Mouse (Mus musculus): ENCODE measurements around the gene Tmem104. TPM values are rescaled to one million over a fixed set of nuclear protein-coding genes. Genes with fewer than 3 reads are reported as not detected.

Gene Tmem104
- total and polyA plus RNA-seq, 3 experiments: 23.7 to 34.7 (median 27.9) TPM

DNA sequence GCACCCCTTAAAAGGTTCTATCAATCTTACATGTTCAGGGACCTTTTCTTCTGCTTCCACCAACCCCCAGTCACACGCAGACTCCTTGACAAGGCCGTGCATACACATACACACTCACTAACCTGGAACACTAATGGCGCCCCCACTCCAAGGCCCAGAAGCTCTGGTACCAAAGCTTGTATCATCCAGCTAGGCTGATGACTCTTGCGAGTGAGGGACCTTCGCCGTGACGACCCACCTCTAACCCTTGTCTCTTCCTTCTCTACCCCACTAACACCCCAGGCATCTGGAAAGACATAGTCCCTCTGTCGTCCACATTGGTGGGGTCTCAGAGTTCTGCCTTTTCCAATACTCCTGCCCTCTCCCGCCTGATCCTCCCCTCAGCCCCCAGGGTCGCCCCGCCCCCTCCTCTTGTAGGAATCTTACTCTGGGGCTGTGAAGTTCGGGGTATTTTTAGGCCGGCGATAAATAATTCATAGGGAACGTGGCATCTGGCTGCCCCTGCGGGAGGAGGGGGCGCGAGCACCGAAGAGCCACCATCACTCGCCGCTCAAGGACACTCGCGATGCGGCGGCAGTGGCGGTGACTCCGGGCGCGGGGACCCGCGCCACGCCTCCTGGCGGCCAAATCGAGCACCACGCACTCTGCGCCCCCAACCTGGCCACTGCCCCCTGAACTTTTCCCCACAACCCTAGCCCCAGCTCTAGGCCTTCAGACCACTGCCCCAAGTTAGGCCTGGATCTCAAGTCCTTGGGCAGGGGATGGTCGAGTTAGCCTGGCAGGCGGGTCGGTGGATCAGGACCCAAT, 77.8 kb downstream of the Tmem104 start:
- no peak for DNase-seq

DNA sequence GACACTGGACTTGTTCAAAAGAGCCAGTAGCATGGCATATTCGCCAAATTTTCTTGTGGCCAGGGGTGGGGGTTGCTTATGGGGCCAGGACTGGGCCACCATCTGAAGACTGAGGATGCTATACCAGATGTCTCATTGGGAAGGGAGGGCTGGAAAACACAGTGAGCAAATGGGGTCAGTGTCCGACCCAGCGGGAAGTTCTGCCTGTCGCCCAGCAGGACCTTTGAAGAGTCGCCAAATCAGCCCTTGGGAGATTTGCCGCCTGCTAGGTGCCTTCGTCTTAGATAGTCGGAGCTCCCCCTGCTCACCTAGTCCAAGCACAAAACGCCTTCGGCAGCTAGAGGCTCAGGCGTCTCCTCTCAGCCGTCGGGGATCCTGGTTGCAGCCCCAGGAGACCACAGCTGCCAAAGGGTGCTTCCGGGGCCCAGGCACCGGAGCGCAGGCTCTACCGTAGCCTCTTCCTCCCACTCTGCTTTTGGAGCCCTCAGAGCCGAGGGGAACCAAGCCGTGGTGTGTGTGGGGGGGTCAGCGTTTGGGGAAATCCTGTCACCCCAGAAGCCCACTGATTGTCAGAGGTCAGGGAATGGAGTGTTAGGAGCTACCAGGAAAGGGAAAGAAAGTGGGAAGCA, 78.6 kb downstream of the Tmem104 start:
- DNase-seq: peak; percentile 33

GRCm38 (mm10) chr11:115266400-115266778, 79.1 kb downstream of the Tmem104 start:
- peak; percentile 71 for DNase-seq

DNA sequence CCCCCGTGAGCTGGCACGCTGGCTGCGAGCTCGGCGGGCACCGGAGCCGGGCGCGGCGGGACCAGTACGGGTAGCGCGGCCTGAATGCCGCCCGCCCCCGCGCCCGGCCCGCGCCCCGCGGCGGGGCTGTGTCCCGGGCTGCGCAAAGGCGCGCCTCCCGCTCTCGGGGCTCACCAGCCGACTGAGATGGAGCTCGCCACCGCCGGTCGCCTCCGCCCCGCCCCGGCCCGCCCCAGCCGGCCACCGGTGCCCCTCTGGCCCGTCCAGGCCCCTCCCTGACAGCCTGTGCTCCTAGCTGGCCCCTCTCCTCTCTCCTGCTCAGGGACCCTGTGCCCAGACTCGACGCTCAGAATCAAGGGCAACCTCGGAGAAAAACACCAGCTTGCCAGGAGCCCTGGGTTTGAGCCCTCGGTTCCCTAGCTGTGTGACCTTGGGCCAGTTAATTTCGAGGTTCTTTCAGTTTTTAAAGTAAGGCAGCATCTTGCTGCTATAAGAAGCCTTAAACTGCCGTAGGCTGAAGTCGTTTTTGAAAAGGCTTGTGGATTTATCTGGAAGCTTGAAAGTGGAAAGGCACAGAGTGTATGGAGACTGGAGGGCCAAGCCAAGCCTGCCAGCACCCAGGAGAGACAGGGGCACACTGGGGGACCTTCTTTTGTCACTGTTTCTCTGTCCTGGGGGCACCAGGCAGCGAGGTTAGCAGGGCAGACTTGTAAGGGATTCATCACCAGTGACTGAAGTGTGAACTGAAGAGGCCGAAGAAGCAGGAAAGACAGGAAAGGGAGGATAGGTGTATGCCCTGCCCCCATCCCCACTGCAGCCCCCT, 80.0 kb downstream of the Tmem104 start, which contains the start of gene Grin2c:
Grin2c (minus strand) TSS at position 183 of the 823 bp plus-strand sequence.
- DNase-seq: peak; percentile 75

DNA sequence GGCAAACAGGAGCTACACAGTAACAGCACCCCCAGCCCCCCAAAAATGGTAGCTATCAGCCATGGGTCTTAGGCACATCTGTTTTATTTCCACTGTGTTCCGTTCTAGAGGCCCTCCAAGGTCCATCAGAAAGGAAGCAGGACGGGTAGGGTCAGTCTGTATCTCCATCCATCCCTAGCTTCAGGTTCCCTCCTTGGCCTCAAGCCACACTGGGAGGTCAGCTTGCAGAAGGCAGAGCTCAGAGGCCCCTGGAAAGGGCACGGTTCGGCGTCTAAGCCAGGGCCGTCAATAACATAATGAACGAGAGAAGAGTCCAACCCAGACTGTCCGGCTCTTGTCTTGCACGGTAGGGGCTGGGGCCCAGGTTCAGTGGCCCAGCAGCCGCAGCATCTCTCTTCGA, 80.7 kb downstream of the Tmem104 start:
- peak; percentile 44 for DNase-seq

- DNase-seq: no peak
These were observed 82.2 kb downstream of the Tmem104 start for GRCm38 (mm10) chr11:115269330-115270066.

GRCm38 (mm10) chr11:115270148-115270861, 83.0 kb downstream of the Tmem104 start:
- peak; percentile 77 for DNase-seq

GRCm38 (mm10) chr11:115271052-115271451, 83.8 kb downstream of the Tmem104 start:
- no peak for DNase-seq

- DNase-seq: peak; percentile 63
These were observed 84.2 kb downstream of the Tmem104 start for GRCm38 (mm10) chr11:115271481-115271880.

DNA sequence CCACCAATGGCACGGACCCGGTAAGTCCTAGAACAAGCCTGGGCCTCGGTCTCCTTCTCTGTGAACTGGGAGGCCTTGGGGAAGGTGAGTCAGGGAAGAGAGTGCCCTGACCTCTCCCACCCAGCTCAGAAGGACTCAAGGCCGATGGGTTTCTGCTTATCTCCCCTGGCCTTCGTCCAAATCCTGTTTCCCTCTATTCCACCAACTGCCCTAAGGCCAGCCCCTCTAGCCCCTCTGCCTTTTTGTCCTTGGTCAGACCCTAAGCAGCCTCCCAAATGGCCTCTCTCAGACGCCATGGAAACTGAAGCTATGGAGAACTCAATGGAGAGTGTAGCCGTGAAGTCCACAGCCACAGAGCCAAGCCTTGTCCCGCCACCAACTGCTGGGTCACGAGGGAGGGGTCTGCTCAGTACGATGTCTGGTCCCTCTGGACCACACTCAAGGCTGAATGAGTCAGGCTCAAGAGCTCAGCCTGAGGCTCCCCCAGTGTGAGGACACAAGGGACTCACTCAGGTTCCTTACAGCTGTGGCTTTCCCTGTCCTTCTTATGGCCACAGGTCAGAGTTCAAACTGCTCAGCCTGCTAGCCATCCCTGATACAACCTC, 85.7 kb downstream of the Tmem104 start:
- peak; percentile 91 for DNase-seq

GRCm38 (mm10) chr11:115273735-115274134, 86.4 kb downstream of the Tmem104 start:
- peak; percentile 69 for DNase-seq

DNA sequence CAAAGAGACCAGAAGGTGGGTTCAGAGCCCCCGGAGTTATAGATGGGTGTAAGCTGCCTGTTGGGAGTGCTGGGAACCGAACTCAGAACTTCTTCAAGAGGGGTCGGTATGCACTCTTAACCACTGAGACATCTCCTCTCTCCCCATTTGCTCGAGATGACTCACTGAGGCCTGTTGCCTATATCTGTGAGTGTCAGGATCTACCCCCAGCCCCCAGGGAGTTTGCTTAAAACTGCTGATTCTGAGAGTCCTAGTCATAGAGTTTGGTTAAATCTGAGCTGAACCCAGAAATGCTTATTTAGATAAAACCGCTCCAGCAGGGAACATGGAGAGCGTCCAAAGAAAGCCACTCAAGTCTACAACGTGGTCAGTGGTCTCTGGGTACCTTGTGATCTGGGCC, 86.9 kb downstream of the Tmem104 start:
- DNase-seq: no peak

DNA sequence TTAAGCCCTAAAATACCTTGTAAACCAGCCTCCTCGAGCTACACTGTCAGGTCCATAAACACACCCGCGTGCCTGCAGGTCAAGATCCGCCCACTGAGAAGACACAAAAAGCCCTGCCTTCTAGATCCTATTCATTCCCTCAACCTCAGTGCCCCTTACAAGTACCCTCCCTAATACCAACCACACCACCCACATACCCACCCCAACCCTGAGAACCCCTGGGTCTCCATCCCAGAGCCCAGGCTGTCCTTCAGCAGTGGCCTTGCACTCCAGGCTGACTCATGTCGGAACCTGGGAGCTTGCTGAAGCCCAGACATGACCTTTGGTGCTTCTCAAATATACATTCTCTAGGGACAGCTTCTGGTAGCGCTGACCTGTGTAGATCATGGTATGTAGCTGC, 87.5 kb downstream of the Tmem104 start:
- peak; percentile 83 for DNase-seq

GRCm38 (mm10) chr11:115275509-115275908, 88.2 kb downstream of the Tmem104 start:
- DNase-seq: peak; percentile 85

- DNase-seq: no peak
These were observed 88.7 kb downstream of the Tmem104 start for GRCm38 (mm10) chr11:115275954-115276353.

GRCm38 (mm10) chr11:115276780-115277603, 89.7 kb downstream of the Tmem104 start, which contains the start of gene Fdxr:
Gene Fdxr (minus strand): TSS chr11:115277050.
- peak; percentile 99 for DNase-seq

GRCm38 (mm10) chr11:115277604-115277975, 90.3 kb downstream of the Tmem104 start:
- DNase-seq: no peak

DNA sequence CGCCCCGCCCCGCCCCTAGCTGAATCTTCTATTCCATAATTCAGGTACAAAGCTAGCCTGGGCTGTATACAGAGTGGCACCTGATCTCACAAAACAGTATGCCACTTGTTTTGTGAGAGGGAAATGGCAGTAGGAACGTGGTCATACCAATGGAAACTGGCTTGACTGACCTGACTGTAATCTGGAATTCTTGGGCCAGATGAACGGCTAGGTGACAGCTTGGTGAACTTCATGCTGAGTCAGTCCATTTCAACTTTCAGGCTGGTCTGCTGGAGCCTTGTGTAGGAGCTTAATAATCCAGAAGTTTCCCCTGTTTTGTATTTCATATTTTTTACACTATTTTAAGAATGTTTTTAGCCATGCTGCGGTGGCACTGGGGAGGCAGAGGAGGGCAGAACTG, 90.9 kb downstream of the Tmem104 start:
- no peak for DNase-seq

- no peak for DNase-seq
These were observed 92.4 kb downstream of the Tmem104 start for GRCm38 (mm10) chr11:115279726-115280125.

- peak; percentile 88 for DNase-seq
These were observed 95.0 kb downstream of the Tmem104 start for GRCm38 (mm10) chr11:115282295-115282694.
